Mouse (Mus musculus) embryonic facial prominence, embryonic 14.5 days (tissue): Measurements from ENCODE around the gene Prss21. TPM values are rescaled to one million over a fixed set of nuclear protein-coding genes. Genes with fewer than 3 reads are reported as not detected.
"Not testable (repeated sequence)": the region's sequence is repeated elsewhere in the genome, so short reads cannot be mapped to it uniquely, and the experiment has no call there.

ENCODE experiments used
- ATAC-seq: fragments of 200-750 bp; cut with Nextera tagmentation; 2 replicates; pipeline ENCODE4 v1.8.0; 2017; ENCODE audit warnings: low read depth, moderate number of reproducible peaks, moderate TSS enrichment
- DNase-seq: peaks from one replicate; pipeline ENCODE4 v3.0.0-alpha.2; 2015; ENCODE audit warnings: low spot score
- H3K27ac ChIP-seq: fragments of 300-500 bp; sonication (generic); replicated peaks from 2 replicates; pipeline ENCODE4 v1.5.1; 2014; ENCODE audit warnings: low read depth, mild to moderate bottlenecking, low read length, moderate library complexity
- H3K27me3 ChIP-seq: fragments of 300-500 bp; sonication (generic); replicated peaks from 2 replicates; pipeline ENCODE4 v1.6.1; 2014; ENCODE audit warnings: low read length; ENCODE audit not compliant: control insufficient read depth, insufficient read depth
- H3K36me3 ChIP-seq: fragments of 300-500 bp; sonication (generic); 2 replicates; pipeline ENCODE4 v1.6.1; 2014; ENCODE audit warnings: low read length, mixed read lengths; ENCODE audit not compliant: control insufficient read depth, insufficient read depth
- H3K4me1 ChIP-seq: fragments of 300-500 bp; sonication (generic); 2 replicates; pipeline ENCODE4 v1.6.1; 2014; ENCODE audit warnings: antibody characterized with exemption, low read length; ENCODE audit not compliant: control insufficient read depth, insufficient read depth
- H3K4me2 ChIP-seq: fragments of 300-500 bp; sonication (generic); 2 replicates; pipeline ENCODE4 v1.6.1; 2014; ENCODE audit warnings: low read depth, mild to moderate bottlenecking, low read length, moderate library complexity, mixed read lengths
- H3K4me3 ChIP-seq: fragments of 300-500 bp; sonication (generic); 2 replicates; pipeline ENCODE4 v1.5.1; 2014; ENCODE audit warnings: low read depth, mild to moderate bottlenecking, low read length
- H3K9ac ChIP-seq: fragments of 300-500 bp; sonication (generic); 2 replicates; pipeline ENCODE4 v1.6.1; 2014; ENCODE audit warnings: low read depth, mild to moderate bottlenecking, low read length, moderate library complexity, mixed read lengths
- H3K9me3 ChIP-seq: fragments of 300-500 bp; sonication (generic); 2 replicates; pipeline ENCODE4 v1.6.1; 2016; ENCODE audit warnings: low read length; ENCODE audit not compliant: control insufficient read depth
- WGBS: fragments of 180-500 bp; shearing (Covaris S2); extraction: QIAGEN DNeasy Blood & Tissue Kit; methylation state at CpG from one replicate; pipeline ENCODE4 v1.1.7; 2014; 5-methylcytosine and 5-hydroxymethylcytosine counted together
- microRNA-seq: library from miRNA; unstranded; fragments of <30 nt; microRNA quantifications from one replicate; pipeline ENCODE4, GENCODE M21; 2016; ENCODE audit warnings: borderline number of aligned reads
- polyA plus RNA-seq: library from polyadenylated mRNA; unstranded; fragments of >200 nt; fragmentation: Nextera tagmentation; extraction: Ambion mirVana; gene quantifications from 2 replicates; pipeline ENCODE4 v1.2.1, GENCODE M21; 2014

The Prss21 gene
- polyA plus RNA-seq, 1 experiment from 2014 or later, result not detected

GRCm38 (mm10) chr17:23877166-23877565, 9.3 kb downstream of the Prss21 start:
- DNase-seq, result peak; percentile 39
- H3K4me2 ChIP-seq, result no peak overlapping the region
- H3K27ac ChIP-seq, result no peak overlapping the region

GRCm38 (mm10) chr17:23880576-23880975, 12.7 kb downstream of the Prss21 start, which contains the start of the genes Dcpp1 and Dcpp2:
TSS of gene Dcpp1 (plus strand) at chr17:23880876.
TSS of gene Dcpp2 (plus strand) at chr17:23880880.
- H3K9me3 ChIP-seq, ATAC-seq, H3K36me3 ChIP-seq, H3K27me3 ChIP-seq, H3K27ac ChIP-seq, H3K4me1 ChIP-seq, H3K4me3 ChIP-seq, H3K9ac ChIP-seq, H3K4me2 ChIP-seq, DNase-seq: not testable (repeated sequence)
- WGBS, result 91% methylated on average over 4 of the region's 4 CpGs

More at GRCm38 (mm10) chr17:23877166-23877565, 9.3 kb downstream of the Prss21 start:
- H3K27me3 ChIP-seq, result no peaks in the 10 kb centered on the region
- no peak overlapping the region for H3K4me3 ChIP-seq
- peak; percentile 59; the same call in 1 of the 2 replicates for ATAC-seq
- no peaks in the 10 kb centered on the region for H3K9me3 ChIP-seq
- WGBS, result 71% methylated on average over 2 of the region's 2 CpGs
- H3K4me1 ChIP-seq, result no peaks in the 10 kb centered on the region
- H3K9ac ChIP-seq, result no peak overlapping the region
- no peaks in the 10 kb centered on the region for H3K36me3 ChIP-seq

- DNase-seq, H3K4me3 ChIP-seq, H3K36me3 ChIP-seq, H3K4me1 ChIP-seq, H3K9me3 ChIP-seq, H3K4me2 ChIP-seq, H3K27me3 ChIP-seq, ATAC-seq, H3K9ac ChIP-seq, H3K27ac ChIP-seq: not testable (repeated sequence)
- WGBS, result 69% methylated on average over 4 of the region's 4 CpGs
Observed at GRCm38 (mm10) chr17:23917158-23917557, 49.3 kb downstream of the Prss21 start, which contains the start of gene Dcpp3. TSS of gene Dcpp3 (plus strand) at chr17:23917458.

Small RNA genes lying within 50 kb of the gene (microRNA-seq; reads per million reads assigned to microRNA genes)
- gene Mir5125, result 1.3 reads per million

Other genes with a start within 250 kb of the Prss21 start
- gene Mmp25, start 222.8 kb upstream of the Prss21 start, polyA plus RNA-seq, result 0.90 and 1.4 TPM in 2 replicates
- 3.1 and 3.9 TPM in 2 replicates for gene Bicdl2, start 207.6 kb upstream of the Prss21 start, polyA plus RNA-seq
- gene Hcfc1r1, start 194.5 kb upstream of the Prss21 start, polyA plus RNA-seq, result 94.8 and 107 TPM in 2 replicates
- 35.1 and 38.1 TPM in 2 replicates for gene Thoc6, start 194.2 kb upstream of the Prss21 start, polyA plus RNA-seq
- 23.3 and 30.7 TPM in 2 replicates for gene Tnfrsf12a, start 190.6 kb upstream of the Prss21 start, polyA plus RNA-seq
- gene Cldn6, start 188.8 kb upstream of the Prss21 start, polyA plus RNA-seq, result 17.0 and 22.6 TPM in 2 replicates
- gene Cldn9, start 184.0 kb upstream of the Prss21 start, polyA plus RNA-seq, result 14.6 and 17.9 TPM in 2 replicates
- 1.6 and 2.8 TPM in 2 replicates for gene 1520401A03Rik, start 145.3 kb upstream of the Prss21 start, polyA plus RNA-seq
- gene Pkmyt1, start 141.7 kb upstream of the Prss21 start, polyA plus RNA-seq, result 39.6 and 40.3 TPM in 2 replicates
- gene Paqr4, start 127.2 kb upstream of the Prss21 start, polyA plus RNA-seq, result 20.9 and 22.9 TPM in 2 replicates
- 12.9 and 21.2 TPM in 2 replicates for gene Kremen2, start 122.2 kb upstream of the Prss21 start, polyA plus RNA-seq
- 62.9 and 74.7 TPM in 2 replicates for gene Flywch1, start 96.5 kb upstream of the Prss21 start, polyA plus RNA-seq
- 27.0 and 33.9 TPM in 2 replicates for gene Flywch2, start 82.0 kb upstream of the Prss21 start, polyA plus RNA-seq
- gene Srrm2, start 77.5 kb upstream of the Prss21 start, polyA plus RNA-seq, result 320 and 345 TPM in 2 replicates
- 1,099 and 1,112 TPM in 2 replicates for gene Elob, start 38.9 kb upstream of the Prss21 start, polyA plus RNA-seq
- gene Prss33, start 32.0 kb upstream of the Prss21 start, polyA plus RNA-seq, result 0.77 and 0.88 TPM in 2 replicates
- gene Prss32, start 24.2 kb upstream of the Prss21 start, polyA plus RNA-seq, result 0.25 TPM in 1 of 2 replicates, not detected in the other
- 0.64 and 1.1 TPM in 2 replicates for gene Prss41, start 23.9 kb upstream of the Prss21 start, polyA plus RNA-seq
- gene Dcpp1, start 12.8 kb downstream of the Prss21 start, polyA plus RNA-seq, result 2.3 and 6.8 TPM in 2 replicates
- not detected in 2 replicates for gene Dcpp2, start 12.8 kb downstream of the Prss21 start, polyA plus RNA-seq
- 3.9 and 15.6 TPM in 2 replicates for gene Dcpp3, start 49.4 kb downstream of the Prss21 start, polyA plus RNA-seq
- not detected in 2 replicates for gene Sbp, start 73.6 kb downstream of the Prss21 start, polyA plus RNA-seq
- gene Sbpl, start 87.2 kb downstream of the Prss21 start, polyA plus RNA-seq, result not detected in 2 replicates
- not detected in 2 replicates for gene Prss30, start 112.5 kb downstream of the Prss21 start, polyA plus RNA-seq
- gene Prss22, start 130.0 kb downstream of the Prss21 start, polyA plus RNA-seq, result 0.50 and 0.56 TPM in 2 replicates
- gene Prss27, start 170.1 kb downstream of the Prss21 start, polyA plus RNA-seq, result 0.60 and 1.0 TPM in 2 replicates
- 56.3 and 57.6 TPM in 2 replicates for gene Kctd5, start 205.4 kb downstream of the Prss21 start, polyA plus RNA-seq